Mouse (Mus musculus): ENCODE results near the gene Rnasek.

DNA sequence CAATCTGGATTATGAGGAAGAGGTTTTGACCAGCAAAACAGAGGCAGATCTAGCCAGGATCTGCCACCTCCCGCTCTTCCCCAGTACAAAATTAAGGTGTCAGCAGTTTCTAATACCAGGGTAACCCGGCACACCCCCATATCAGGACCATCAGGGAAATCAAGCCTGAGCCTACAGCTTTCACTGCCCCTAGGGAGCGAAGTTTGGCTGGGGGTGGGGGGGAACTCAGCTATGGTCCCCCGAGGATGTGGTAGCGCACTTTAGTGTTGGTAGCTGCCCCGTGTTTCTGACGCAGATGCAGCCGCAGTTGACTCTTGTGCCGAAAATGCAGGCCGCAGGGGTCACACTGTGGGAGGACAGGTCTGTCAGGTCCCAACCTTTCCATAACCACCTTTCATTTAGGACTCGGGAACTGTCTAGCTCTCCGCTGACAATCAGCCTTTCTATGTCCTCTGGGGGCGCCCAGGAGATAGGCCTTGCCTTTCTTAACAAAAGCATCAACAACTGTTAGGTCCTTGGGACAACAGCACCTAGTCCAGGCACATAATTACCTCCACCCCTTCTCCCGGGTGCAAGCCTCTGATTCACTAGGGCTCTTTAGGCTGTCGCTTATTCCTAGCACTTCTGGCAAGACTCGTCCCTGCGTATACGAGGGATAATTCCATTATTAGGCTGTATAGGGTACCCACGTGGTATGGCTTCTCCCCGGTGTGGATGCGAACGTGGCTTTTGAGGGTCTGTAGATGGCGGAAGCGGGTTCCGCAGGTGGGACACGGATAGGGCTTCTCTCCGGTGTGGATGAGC is 13.6 kb downstream of the Rnasek start:
- no peak for TF ChIP-seq CTCF (IDR thresholded peaks at IDR 0.05; ENCODE audit: low read depth, low read length)
- no peak for TF ChIP-seq POLR2A (IDR thresholded peaks at IDR 0.05; ENCODE audit: insufficient read depth, low read length)
- no peak for TF ChIP-seq EP300 (IDR thresholded peaks at IDR 0.05; ENCODE audit: insufficient read depth, low read depth, low read length)
